Mouse (Mus musculus) embryonic facial prominence, embryonic 14.5 days (tissue): ENCODE measurements around the gene Nck1. TPM values are rescaled to one million over a fixed set of nuclear protein-coding genes. Genes with fewer than 3 reads are reported as not detected.

Experiments used
- ATAC-seq: fragments of 200-750 bp; cut with Nextera tagmentation; 2 replicates; pipeline ENCODE4 v1.8.0; 2017; ENCODE audit warnings: low read depth, moderate number of reproducible peaks, moderate TSS enrichment
- DNase-seq: peaks from one replicate; pipeline ENCODE4 v3.0.0-alpha.2; 2015; ENCODE audit warnings: low spot score
- H3K27ac ChIP-seq: fragments of 300-500 bp; sonication (generic); replicated peaks from 2 replicates; pipeline ENCODE4 v1.5.1; 2014; ENCODE audit warnings: low read depth, mild to moderate bottlenecking, low read length, moderate library complexity
- H3K27me3 ChIP-seq: fragments of 300-500 bp; sonication (generic); replicated peaks from 2 replicates; pipeline ENCODE4 v1.6.1; 2014; ENCODE audit warnings: low read length; ENCODE audit not compliant: control insufficient read depth, insufficient read depth
- H3K36me3 ChIP-seq: fragments of 300-500 bp; sonication (generic); 2 replicates; pipeline ENCODE4 v1.6.1; 2014; ENCODE audit warnings: low read length, mixed read lengths; ENCODE audit not compliant: control insufficient read depth, insufficient read depth
- H3K4me1 ChIP-seq: fragments of 300-500 bp; sonication (generic); 2 replicates; pipeline ENCODE4 v1.6.1; 2014; ENCODE audit warnings: antibody characterized with exemption, low read length; ENCODE audit not compliant: control insufficient read depth, insufficient read depth
- H3K4me2 ChIP-seq: fragments of 300-500 bp; sonication (generic); 2 replicates; pipeline ENCODE4 v1.6.1; 2014; ENCODE audit warnings: low read depth, mild to moderate bottlenecking, low read length, moderate library complexity, mixed read lengths
- H3K4me3 ChIP-seq: fragments of 300-500 bp; sonication (generic); 2 replicates; pipeline ENCODE4 v1.5.1; 2014; ENCODE audit warnings: low read depth, mild to moderate bottlenecking, low read length
- H3K9ac ChIP-seq: fragments of 300-500 bp; sonication (generic); 2 replicates; pipeline ENCODE4 v1.6.1; 2014; ENCODE audit warnings: low read depth, mild to moderate bottlenecking, low read length, moderate library complexity, mixed read lengths
- H3K9me3 ChIP-seq: fragments of 300-500 bp; sonication (generic); 2 replicates; pipeline ENCODE4 v1.6.1; 2016; ENCODE audit warnings: low read length; ENCODE audit not compliant: control insufficient read depth
- WGBS: fragments of 180-500 bp; shearing (Covaris S2); extraction: QIAGEN DNeasy Blood & Tissue Kit; methylation state at CpG from one replicate; pipeline ENCODE4 v1.1.7; 2014; 5-methylcytosine and 5-hydroxymethylcytosine counted together
- polyA plus RNA-seq: library from polyadenylated mRNA; unstranded; fragments of >200 nt; fragmentation: Nextera tagmentation; extraction: Ambion mirVana; gene quantifications from 2 replicates; pipeline ENCODE4 v1.2.1, GENCODE M21; 2014

Nck1 gene
- 70.1 and 78.7 TPM in 2 replicates for polyA plus RNA-seq

- peaks cover 19% of the 10 kb centered on the region for H3K9me3 ChIP-seq
These were observed at the start of gene Nck1 for GRCm38 (mm10) chr9:100545715-100546593. TSS of gene Nck1 (minus strand) at chr9:100546134.

GRCm38 (mm10) chr9:100590462-100590861 lies 44.5 kb upstream of the Nck1 start:
- DNase-seq: no peak
- WGBS: 47% methylated on average over 4 of the region's 4 CpGs

More at GRCm38 (mm10) chr9:100545715-100546593, at the start of gene Nck1:
- DNase-seq (peak; percentile 99), ATAC-seq (peak; percentile 99)
- peak within 1 kb of the TSS; percentile 94 for H3K4me3 ChIP-seq
- H3K9ac ChIP-seq: peak within 1 kb of the TSS; percentile 91
- peaks cover 17% of the 10 kb centered on the region; the same call in 1 of the 2 replicates for H3K4me1 ChIP-seq
- H3K36me3 ChIP-seq: peaks cover 4% of the 10 kb centered on the region; the same call in 1 of the 2 replicates
- peak within 1 kb of the TSS; percentile 92 for H3K27ac ChIP-seq
- under 1% methylated on average over 53 of the region's 93 CpGs for WGBS
- H3K4me2 ChIP-seq: peak within 1 kb of the TSS; percentile 81
- H3K27me3 ChIP-seq: no peaks in the 10 kb centered on the region

GRCm38 (mm10) chr9:100584031-100584430 lies 38.1 kb upstream of the Nck1 start:
- DNase-seq (no peak), ATAC-seq (no peak)
- Histone ChIP-seq H3K4me3 (no peak overlapping the region), H3K9ac (no peak overlapping the region), H3K27ac (no peak overlapping the region), H3K9me3 (no peaks in the 10 kb centered on the region), H3K36me3 (no peaks in the 10 kb centered on the region), H3K27me3 (no peaks in the 10 kb centered on the region), H3K4me1 (peaks cover 7% of the 10 kb centered on the region; the same call in 1 of the 2 replicates), H3K4me2 (no peak overlapping the region)
- 69% methylated on average over 4 of the region's 4 CpGs for WGBS

More at GRCm38 (mm10) chr9:100590462-100590861, 44.5 kb upstream of the Nck1 start:
- H3K4me1 ChIP-seq: no peaks in the 10 kb centered on the region
- H3K9me3 ChIP-seq: no peaks in the 10 kb centered on the region
- H3K36me3 ChIP-seq: no peaks in the 10 kb centered on the region
- no peak overlapping the region for H3K27ac ChIP-seq
- H3K4me3 ChIP-seq: no peak overlapping the region
- H3K9ac ChIP-seq: no peak overlapping the region
- no peak for ATAC-seq
- no peak overlapping the region for H3K4me2 ChIP-seq
- H3K27me3 ChIP-seq: no peaks in the 10 kb centered on the region

GRCm38 (mm10) chr9:100582883-100583575 lies 37.1 kb upstream of the Nck1 start:
- peaks cover 7% of the 10 kb centered on the region; the same call in 1 of the 2 replicates for H3K4me1 ChIP-seq
- no peaks in the 10 kb centered on the region for H3K36me3 ChIP-seq
- peak; percentile 70 for DNase-seq
- no peak overlapping the region for H3K9ac ChIP-seq
- no peak overlapping the region; the same call in 1 of the 2 replicates for H3K4me2 ChIP-seq
- no peaks in the 10 kb centered on the region for H3K9me3 ChIP-seq
- peak; percentile 75; the same call in 1 of the 2 replicates for ATAC-seq
- 54% methylated on average over 13 of the region's 13 CpGs for WGBS
- H3K27ac ChIP-seq: peak overlapping the region; percentile 55
- no peak overlapping the region for H3K4me3 ChIP-seq
- H3K27me3 ChIP-seq: no peaks in the 10 kb centered on the region

- Histone ChIP-seq H3K27me3 (no peaks in the 10 kb centered on the region), H3K4me3 (no peak overlapping the region), H3K27ac (0 out of 2 replicates have a peak overlapping the region, but pooled peaks have one; percentile 23), H3K4me1 (peaks cover 7% of the 10 kb centered on the region; the same call in 1 of the 2 replicates), H3K4me2 (no peak overlapping the region), H3K9ac (no peak overlapping the region), H3K36me3 (no peaks in the 10 kb centered on the region), H3K9me3 (no peaks in the 10 kb centered on the region)
- peak; percentile 89 for DNase-seq
- peak; percentile 91 for ATAC-seq
- WGBS: 31% methylated on average over 13 of the region's 13 CpGs
These were observed 35.9 kb upstream of the Nck1 start for GRCm38 (mm10) chr9:100581543-100582492.

- no peak overlapping the region for H3K27ac ChIP-seq
- H3K27me3 ChIP-seq: no peaks in the 10 kb centered on the region
- no peak overlapping the region for H3K4me2 ChIP-seq
- WGBS: 67% methylated on average over 20 of the region's 20 CpGs
- no peak overlapping the region for H3K4me3 ChIP-seq
- H3K36me3 ChIP-seq: no peaks in the 10 kb centered on the region
- H3K9ac ChIP-seq: no peak overlapping the region
- H3K4me1 ChIP-seq: peaks cover 7% of the 10 kb centered on the region; the same call in 1 of the 2 replicates
- ATAC-seq (no peak), DNase-seq (peak; percentile 53)
- no peaks in the 10 kb centered on the region for H3K9me3 ChIP-seq
These were observed 34.3 kb upstream of the Nck1 start for GRCm38 (mm10) chr9:100580196-100580740.

- H3K4me2 ChIP-seq: no peak overlapping the region
- H3K27ac ChIP-seq: no peak overlapping the region
- no peak overlapping the region for H3K4me3 ChIP-seq
- DNase-seq (no peak), ATAC-seq (no peak)
- no peaks in the 10 kb centered on the region for H3K9me3 ChIP-seq
- no peak overlapping the region for H3K9ac ChIP-seq
- H3K36me3 ChIP-seq: no peaks in the 10 kb centered on the region
- 35% methylated on average over 5 of the region's 5 CpGs for WGBS
- no peaks in the 10 kb centered on the region for H3K27me3 ChIP-seq
- H3K4me1 ChIP-seq: peaks cover 9% of the 10 kb centered on the region; the same call in 1 of the 2 replicates
These were observed 28.0 kb upstream of the Nck1 start for GRCm38 (mm10) chr9:100573942-100574341.
